ENCODE assay signal across 15 mouse cellular contexts in the genomic region with DNA sequence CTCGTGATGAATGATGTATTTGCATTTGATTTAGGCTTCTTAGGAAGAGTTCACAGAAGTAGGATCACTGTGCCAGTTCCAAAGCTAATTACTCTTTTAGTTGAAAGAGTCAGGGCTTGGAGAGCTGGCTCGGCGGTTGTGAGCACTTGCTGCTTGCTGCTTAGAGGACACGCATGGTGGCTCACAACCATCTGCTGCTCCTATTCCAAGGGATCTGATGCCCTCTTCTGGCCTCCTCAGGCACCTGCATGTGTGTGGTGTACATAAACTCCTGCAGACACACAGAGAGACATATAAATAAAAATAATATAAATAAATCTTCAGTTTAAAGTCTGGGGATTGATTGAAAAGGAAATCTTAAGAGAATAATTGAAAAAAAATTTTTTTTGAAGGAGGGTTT.
"Had no signal": no experiment of that assay in that cellular context is flagged by ENCODE, and none has a peak within 500 bp of the region (broad histone marks: within the 10 kb centered on the region; RNA-seq: fewer than 3 reads in every experiment).

No protein-coding gene starts in this region.

- H3K27ac ChIP-seq: limb, embryonic 13.5 days; liver, embryonic 15.5 days; macrophage; midbrain, embryonic 12.5 days had no signal

- ATAC-seq: midbrain, embryonic 16.5 days had no signal

- H3K4me2 ChIP-seq: limb, embryonic 13.5 days; liver, embryonic 11.5 days; liver, embryonic 15.5 days; lung, embryonic 14.5 days; midbrain, embryonic 12.5 days had no signal

- H3K4me3 ChIP-seq: limb, embryonic 13.5 days; liver, embryonic 15.5 days; megakaryocyte, embryonic 14.5 days; midbrain, embryonic 12.5 days had no signal

- H3K4me1 ChIP-seq: liver, embryonic 15.5 days had no signal

- H3K27me3 ChIP-seq: liver, embryonic 15.5 days had no signal

- H3K9me3 ChIP-seq: limb, embryonic 13.5 days; liver, embryonic 15.5 days; midbrain, embryonic 12.5 days had no signal

- DNase-seq: kidney, adult 18-20 months; kidney, postnatal 10 days; layer of hippocampus, adult 9-11 months; layer of hippocampus, postnatal 36 days; lung, embryonic 14.5 days; lung, postnatal 10 days; right cerebral cortex, postnatal 25 days; thymus, postnatal 4 days had no signal

- H3K36me3 ChIP-seq: limb, embryonic 13.5 days; liver, embryonic 15.5 days; midbrain, embryonic 12.5 days had no signal

- H3K9ac ChIP-seq: limb, embryonic 13.5 days; liver, embryonic 15.5 days; lung, embryonic 14.5 days; midbrain, embryonic 12.5 days had no signal
